Mouse (Mus musculus) frontal cortex, postnatal 14 days (tissue): Measurements from ENCODE around the gene AU040320.

Experiments
- DNase-seq, 2 experiments: peaks; one replicate each; pipeline ENCODE4 v3.0.0; 2022; ENCODE audit warnings: low spot score in 2 of 2

Gene AU040320

DNA sequence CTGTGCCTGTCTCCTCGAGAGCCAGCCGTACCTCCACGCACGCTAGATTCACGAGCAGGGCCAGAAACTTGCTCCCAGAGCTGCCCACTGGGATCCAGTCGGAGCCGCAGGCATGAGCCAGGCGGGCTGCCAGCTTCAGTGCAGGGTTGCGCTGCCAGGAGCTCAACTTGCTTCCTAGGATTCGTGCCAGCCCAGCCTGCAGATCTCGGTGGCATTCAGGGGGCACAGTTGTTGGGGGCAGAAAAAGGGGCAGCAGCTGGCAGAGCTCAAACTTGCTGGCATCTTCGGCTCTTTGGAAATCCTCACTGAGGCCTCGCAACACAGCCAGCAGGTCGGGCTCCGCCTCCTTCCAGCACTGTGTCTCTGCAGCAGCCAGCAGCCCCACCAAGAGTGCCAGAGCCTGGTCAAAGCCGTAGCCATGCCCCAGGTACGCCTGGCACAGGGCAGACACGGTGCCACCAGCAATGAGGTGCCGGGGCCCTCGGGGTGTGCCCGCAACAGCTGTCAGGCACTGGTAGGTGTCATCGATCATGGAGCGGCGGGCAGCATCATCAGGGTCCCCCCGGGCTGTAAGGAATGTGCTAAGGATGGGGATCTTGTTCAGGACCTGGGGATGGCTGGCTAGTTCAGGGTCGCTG lies 3.2 kb upstream of the AU040320 start:
- DNase-seq, result peak; percentile 56 to 62

DNA sequence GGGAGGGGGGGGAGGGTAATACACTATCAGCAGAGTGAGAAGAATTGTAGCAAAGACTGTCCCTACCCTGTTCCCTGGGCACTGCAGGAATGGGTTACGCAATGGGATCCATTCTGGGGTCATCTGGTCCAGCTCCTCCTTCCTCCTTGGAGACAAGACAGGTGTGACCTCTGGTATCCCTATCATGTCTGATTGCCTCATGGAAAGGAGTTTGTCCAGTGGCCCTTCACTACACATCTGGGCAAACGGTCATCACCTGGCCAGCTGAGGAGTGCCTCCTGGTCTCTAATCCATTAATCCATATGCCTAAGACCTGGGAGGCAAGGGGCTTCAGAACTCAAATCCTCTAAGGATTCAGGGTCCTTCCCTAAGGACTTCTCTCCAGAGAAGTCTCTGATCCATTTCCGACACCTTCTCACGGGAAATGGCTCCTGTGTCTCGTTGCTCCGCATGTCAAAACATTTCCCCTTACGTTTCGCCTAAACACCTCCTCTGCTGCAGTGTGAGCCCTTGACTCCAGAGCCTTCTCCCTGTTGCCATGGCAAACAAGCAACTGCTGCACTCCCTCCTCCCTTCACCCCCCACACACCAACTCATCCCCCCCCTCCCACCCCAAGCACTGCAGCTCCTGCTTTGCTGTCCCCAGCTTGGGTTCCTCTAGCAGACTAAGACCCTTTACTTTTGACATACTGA lies 2.3 kb upstream of the AU040320 start:
- no peak for DNase-seq

DNA sequence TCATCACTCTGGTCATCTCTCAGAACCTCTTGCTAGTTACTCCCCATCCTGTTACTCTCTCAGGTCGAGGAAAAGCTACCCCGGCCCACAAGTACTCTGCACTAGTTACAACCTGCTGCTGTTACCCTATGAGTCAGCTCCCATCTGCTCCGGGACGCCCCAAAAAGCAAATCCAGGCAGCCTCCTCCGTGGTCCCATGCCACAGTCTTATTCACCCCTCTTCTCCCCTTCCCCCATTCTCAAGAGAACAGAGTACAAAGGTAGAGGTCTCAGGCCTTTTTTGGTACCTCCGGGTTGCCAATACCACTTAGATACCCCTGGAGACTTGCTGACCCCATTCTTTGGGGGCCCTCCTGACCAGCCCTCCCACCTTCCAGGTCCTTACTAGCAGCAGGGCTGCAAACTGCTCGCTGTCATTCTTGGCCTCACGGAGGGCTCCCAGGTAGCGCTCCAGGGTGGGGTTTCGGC lies 1.8 kb upstream of the AU040320 start:
- peak in 1 of 2 experiments; percentile 39 for DNase-seq

DNA sequence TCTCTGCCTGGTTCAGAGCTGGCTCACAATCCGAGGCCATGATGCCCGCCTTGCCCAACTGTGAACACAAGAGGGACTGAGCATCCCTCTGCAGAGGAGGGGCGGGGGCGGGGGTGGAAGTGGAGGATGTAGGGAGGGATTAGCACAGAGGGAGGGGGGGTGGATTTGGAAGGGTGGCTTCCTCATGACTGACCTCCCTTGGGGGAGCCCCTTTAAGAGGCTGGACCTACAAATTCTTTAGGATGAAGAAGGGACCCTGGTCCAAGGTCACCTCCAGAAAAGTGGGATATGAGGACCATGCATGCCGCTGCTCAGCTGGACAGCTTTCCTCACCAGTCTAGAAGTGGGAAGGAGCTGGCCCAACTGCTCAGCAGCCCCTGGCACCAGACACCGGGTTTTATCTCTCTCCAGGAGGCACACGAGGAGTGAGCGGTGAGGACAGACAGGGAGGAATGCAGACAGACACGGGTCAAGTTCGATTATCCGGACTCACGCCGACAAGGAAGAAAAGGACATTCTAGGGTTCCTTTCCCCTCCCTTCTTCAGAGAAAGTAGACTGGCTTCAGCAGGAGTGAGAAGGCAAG lies 1.2 kb upstream of the AU040320 start:
- DNase-seq, result peak in 1 of 2 experiments; percentile 31

DNA sequence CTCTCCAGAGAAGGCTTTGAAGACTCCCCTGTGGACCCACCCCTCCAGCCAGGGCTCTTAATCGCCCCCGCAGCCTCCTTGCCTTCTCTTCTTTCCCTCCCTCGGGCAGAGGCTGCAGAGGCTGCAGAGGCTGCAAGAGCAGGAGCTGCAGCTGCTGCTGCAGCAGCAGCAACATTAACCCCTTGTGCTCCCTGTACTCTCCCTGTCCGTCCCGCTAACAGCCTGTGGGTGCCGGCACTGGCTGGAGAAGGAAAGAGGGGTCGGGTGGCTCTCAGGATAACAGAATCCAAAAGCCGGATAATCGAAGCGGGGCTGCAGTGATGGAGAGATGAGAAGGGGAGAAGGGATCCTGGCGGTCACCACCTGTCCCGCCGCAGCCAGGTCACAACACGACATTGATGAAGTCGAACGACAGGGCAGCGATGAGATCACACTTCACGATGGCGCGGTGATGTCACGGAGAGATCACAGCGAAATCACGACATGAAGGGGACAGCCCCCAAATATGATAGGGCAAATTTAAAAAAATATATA lies 669 bp upstream of the AU040320 start:
- no peak for DNase-seq

DNA sequence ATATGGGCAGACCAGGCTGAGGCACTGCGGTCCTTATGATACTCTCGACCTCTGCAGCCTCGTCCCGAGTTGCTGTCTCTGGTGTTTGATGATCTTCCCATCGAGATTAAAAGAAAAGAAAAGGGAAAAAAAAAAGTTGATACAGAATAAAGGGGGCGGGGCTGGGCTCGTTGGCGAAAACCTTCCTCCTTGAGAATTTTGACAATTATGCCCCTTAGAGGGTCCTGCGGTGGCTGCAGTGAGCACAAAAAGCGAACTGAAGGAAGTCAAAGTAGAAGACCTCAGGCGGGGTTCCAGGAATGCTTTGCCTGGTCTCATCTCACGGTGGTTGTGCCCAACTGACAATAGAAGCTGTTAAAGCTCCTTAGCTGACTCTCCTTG lies 877 bp downstream of the AU040320 start:
- DNase-seq, result no peak

DNA sequence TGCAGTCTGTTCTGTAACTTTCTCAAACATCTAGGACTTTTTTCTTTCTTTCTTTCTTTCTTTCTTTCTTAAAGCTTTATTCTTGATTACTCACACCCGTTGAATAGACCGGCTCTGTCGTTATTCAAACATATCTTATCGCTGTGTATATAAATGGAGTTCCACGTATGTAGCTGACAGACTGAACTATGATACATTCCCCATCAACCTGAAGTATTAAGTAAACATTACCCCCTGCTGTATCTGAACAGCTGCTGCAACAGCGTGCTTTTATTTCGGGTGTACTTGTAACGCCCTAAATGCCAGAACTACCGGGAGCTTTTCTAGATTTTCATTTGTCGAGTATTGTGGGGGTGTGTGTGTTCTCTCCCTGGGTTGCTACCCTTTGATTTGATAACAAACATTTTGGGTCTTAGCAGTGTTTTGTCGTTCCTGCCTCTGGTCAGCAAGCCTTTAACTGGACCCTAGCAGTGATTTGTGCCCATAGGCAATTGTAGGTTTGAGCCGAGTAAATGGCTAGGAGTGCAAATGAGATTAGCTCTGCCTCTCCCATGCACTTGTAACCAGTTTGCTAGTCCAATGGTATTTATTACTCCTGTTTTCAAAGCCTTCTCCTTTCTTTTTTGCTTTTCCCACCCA lies 1.5 kb downstream of the AU040320 start:
- DNase-seq, result no peak

DNA sequence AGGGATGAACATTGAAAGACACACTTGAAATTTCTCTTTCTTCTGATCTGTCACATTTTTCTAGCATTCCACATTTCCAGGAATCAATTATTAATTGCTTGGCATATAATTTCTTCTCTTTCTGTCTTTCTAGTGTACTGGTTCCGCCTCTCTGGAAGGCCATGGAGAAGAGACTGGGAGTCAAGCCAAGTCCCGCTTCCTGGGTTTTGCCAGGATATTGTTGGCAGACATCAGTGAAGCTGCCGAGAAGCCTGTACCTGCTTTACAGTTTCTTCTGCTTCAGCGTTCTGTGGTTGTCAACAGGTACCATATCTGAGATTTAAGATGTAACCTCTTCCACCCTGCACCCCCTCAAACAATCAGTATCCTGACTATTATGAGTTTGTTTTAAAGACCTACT lies 3.4 kb downstream of the AU040320 start:
- DNase-seq, result no peak

DNA sequence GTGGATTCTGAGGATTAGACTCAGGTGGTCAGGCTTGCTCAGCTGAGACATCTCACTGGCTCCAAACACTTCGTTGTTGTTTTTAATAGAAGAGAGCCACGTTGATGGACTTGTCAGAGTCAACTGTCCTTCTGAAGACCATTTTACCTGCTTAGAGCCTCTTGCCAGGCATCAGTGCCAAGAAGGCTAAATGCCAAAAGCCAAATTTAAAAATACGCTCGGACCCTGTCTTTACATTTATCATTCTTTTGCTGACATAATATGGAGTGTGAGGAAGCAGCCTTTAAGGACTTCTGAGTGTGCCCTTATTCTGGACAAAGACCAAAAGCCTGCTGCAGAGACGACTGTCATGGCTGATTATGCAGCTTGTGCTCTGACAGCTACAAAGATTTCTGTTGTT lies 5.0 kb downstream of the AU040320 start:
- DNase-seq, result no peak

DNA sequence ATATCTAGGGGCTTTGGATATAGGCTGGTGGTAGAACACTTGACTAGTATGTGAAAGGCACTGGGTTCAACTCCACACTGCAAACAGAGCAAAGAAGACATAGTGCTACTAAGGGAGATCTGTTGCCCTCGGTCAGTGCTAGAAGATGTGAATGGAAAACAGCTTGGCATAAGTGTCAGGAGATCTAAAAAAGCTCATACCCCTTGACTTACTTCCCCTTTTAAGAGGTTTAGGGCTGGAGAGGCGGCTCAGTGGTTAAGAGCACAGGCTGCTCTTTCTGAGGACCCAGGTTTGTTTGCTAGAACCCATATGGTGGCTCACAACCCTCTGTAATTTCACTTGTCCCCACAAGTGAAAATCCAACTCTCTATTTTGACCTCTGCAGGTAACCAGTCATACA lies 6.1 kb downstream of the AU040320 start:
- no peak for DNase-seq

DNA sequence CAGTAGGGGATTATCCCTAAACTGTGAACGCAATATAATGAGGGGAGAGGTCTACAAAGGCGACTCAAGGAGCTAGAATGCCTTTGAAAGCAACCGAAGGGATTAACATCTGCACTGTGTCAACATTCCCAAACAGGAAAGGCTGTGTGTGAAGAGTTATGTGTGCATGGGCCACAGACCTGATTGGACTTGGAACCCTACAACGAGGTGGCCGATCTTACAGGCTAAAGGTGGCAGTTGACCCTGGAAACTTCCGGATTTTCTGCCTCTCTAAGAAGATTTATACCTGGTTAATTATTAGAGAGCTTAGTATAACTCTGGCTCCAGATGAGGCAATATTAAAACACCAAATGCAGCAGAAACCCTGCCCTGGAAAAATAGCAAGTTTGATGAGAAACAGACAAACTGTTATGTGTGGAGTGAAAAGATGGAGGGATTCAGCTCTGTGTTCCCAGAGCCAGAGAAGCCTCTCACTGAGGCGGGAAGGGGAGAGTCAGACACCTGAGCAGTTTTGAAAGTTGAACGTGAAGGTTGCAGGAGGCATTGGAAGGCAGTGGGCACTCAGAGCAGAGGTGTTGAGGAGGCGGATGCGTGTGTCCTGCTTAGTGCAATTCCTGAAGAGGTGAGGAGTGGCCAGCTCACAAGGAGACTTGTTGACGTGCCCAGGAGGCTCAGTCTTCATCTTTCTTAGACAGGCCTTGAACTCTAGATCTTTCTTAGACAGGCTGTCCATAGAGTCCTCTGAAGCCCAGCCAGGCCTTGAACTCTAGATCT lies 9.4 kb downstream of the AU040320 start:
- no peak for DNase-seq

DNA sequence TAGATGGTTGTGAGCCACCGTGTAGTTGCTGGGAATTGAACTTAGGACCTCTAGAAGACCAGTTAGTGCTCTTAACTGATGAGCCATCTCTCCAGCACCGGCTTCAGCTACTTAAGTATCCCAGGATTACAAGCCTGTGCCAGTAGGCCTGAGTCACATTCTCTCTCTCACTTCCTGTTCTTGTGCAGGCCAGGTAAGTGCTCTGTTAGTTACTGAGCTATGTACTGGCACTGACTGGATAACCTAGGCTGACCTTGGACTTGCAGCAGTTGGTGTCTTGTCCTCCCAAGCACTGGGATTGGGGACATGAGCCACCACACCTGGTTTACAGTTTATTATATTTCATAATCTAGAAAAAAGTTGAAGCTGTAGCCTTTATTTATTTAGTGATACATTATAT lies 10.1 kb downstream of the AU040320 start:
- DNase-seq, result no peak

DNA sequence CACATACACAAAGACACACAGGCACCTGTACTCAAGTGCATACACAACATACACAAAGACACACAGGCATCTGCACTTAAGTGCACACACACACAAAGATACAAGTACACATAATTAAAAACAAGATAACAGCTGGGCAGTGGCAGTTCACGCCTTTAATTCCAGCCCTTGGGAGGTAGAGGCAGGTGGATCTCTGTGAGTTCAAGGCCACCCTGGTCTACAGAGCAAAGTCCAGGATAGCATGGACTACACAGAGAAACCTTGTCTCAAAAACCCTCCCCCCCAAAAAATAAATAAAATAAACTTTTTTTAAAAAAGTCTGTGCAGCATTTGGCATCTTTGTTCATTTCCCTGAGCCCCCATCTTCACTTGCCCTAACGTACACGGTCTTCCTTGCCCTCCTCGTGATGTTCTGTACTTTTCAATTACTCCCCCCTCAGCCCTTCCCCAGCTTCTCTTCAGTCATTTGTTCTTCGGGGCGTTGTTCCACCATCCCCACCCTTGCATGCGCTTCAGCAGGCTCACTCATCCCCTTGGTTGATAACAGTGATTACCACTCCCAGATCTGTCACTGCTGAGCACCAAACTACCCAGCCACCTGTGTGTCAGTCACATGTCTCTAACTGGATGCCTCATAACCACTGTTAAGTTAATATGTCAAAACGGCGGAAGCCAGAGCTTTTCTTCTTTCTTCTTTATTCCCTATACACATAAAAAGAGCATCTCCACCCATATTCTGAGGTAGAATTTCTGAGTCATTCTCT lies 16.6 kb downstream of the AU040320 start:
- no peak for DNase-seq

DNA sequence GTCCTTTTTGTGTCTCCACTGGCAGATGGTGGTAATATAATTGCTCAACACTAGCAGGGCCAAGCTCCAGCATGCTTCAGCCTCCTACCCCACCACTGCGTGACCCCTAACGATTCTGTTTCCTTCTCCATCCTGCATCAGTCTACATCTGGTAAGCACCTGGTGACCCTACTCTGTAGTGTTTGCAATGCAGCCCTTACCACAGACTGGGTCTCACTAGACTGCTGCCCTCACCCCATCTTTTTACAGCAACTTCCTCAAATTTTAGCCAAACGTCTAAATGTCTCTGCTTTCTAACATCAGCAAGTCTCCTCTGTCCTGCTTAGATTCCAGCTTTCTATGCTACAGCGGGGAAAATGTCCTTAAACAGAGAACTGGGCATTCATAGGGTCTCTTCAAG lies 17.5 kb downstream of the AU040320 start:
- DNase-seq, result no peak

DNA sequence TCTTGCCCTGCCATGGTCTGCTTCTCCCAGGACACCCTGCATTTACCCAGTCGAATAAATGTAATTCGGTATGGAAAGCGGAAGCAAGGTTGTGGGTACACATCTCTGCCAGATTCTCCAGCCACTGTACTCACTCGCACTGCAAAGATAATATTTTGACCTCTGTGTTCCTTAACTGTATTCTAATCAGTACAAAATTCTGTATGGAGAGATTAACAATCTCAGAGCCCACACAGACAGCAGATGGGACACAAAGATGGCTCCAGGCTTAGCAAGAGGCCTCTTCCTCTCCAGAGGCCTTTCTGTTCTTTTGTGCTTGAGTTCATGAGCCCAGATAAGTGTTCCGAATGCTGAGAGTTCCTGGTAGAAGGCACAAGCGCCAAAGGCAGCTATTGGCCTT lies 20.5 kb downstream of the AU040320 start:
- no peak for DNase-seq

DNA sequence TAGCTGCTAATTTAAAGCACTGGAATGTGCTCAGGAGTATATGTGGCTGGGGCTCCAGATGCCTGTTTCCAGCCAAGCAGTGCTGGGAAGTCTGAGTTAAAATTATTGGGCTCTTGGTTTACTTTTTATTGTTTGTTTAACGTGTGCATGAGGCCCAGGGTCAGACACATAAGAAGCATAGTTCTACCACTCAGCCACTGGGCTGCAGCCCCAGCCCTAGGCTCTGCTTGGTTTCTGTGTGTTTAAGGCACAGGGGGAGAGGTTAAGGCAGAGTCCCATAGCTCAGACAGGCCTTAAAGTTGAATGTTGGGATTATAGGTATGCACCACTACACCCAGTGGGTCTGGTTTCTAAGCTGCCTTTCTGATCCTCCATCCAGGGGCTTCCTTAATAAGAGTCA lies 21.8 kb downstream of the AU040320 start:
- DNase-seq, result no peak

DNA sequence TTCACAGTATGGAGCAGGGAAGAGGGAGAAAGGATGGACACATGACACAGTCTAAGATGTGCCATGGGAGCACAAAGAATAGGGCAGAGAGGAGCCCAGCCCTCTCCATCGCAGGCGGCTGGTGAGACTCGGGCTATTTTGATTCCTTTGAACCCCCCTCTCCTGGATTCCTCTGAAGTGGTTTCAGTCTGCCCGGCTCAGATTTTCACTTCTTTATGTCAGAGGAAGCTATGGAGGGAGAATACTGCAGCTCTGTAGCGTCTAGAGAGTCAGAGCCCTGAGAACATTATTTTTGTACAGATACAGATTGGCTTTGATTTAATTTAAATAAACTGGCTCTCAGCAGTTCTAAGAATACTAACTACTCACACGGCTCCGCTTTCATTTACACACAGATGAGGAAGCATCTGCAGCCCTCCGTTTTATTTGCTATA lies 25.8 kb downstream of the AU040320 start:
- DNase-seq, result no peak

DNA sequence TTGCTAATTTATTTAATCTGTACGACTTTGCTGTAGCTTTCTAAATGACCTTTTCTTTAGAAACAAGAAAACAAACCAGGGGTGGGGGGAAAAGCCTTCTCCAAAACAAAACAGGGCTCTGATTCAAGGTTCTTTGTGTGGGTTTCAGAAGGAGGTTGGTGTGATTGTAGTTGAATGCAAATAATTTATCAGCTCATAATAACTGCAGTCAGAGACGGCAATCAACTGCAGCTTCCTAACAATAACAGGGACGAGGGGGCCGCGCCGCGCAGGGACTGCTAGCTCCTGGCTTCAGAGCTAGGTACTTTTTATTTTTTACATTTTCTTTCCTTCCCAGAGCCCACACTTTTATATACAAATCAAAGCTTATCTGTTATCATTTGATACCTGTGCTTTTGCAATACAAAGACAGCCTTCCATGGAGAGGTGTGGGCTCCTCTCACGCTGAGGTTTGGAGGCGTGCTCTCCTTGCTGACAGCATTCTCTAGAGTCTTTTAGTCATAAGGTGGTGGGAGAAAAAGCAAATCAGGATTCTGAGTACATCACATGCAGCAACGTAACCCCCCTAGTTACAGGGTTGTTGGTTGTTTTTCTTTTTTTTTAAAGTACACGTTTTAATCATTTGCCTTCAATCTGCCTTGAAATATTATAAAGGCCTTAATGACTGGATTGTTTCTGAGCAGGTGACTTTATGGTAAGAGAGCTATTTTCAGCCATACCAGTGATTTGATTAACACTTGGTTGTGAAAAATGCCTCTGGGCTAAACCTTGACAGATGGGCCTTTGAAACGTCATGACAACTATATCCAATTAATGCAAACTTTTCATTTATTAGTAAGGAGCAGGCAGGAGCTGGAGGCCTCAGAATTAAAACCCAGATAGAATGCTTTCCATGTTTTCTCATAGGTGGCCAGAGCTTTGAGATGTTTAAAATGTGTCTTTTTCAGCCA lies 26.8 kb downstream of the AU040320 start:
- no peak for DNase-seq

DNA sequence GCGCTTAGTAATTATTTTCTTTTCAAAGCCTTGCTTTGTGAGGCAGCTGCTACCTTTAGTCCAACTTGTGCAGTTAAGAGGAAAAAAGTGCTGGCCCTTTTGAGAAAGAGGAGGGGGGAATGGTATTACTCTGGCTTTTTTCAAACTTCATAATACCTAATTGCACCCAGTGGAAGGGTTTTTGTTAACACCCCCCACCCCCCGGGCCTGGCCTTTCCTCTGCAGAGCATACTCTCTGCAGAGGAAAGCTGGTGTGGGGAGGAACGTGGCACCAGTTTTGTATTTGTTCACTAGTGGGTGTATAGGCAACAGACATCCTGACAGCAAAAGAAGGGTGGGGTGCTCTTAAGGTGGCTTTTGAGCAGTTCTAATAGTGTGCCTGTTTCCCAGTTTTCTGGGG lies 28.5 kb downstream of the AU040320 start:
- DNase-seq, result no peak

DNA sequence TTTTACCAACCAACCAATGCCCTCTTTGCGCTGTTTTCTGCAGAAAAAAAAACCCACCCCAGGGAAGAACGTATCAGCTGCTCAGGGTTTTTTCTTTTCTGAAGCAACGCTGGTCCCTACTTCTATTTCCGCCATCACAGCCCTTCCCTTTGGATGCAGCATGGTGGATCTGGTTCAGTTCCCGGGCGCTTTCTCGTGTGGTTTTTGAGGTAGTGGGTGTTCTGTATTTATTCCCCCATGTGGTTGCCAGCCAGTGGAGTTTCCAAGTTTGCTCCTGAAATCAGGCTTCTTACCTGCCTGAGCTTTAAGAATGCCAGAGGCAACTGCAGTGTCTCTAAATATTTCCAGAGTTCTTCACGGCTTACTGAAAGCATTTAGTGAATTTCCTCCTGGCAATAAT lies 29.2 kb downstream of the AU040320 start:
- no peak for DNase-seq
